Mouse (Mus musculus) neural tube, embryonic 12.5 days (tissue): ENCODE results near the gene Hmgn1. TPM values are rescaled to one million over a fixed set of nuclear protein-coding genes. Genes with fewer than 3 reads are reported as not detected.
A peak's percentile ranks its signal among the peaks of the same experiment; 100 is the strongest.

Experiments
- ATAC-seq: fragments of 200-750 bp; cut with Nextera tagmentation; 2 replicates; pipeline ENCODE4 v1.8.0; 2017; ENCODE audit warnings: low read depth, mild to moderate bottlenecking, moderate TSS enrichment, moderate library complexity; ENCODE audit not compliant: low FRiP score
- H3K27ac ChIP-seq: fragments of 300-500 bp; sonication (generic); 2 replicates; pipeline ENCODE4 v1.5.1; 2016
- H3K27me3 ChIP-seq: fragments of 300-500 bp; sonication (generic); replicated peaks from 2 replicates; pipeline ENCODE4 v1.6.1; 2016; ENCODE audit warnings: mild to moderate bottlenecking
- H3K36me3 ChIP-seq: fragments of 300-500 bp; sonication (generic); 2 replicates; pipeline ENCODE4 v1.6.1; 2016; ENCODE audit warnings: mild to moderate bottlenecking
- H3K4me1 ChIP-seq: fragments of 300-500 bp; sonication (generic); 2 replicates; pipeline ENCODE4 v1.6.1; 2016
- H3K4me2 ChIP-seq: fragments of 300-500 bp; sonication (generic); replicated peaks from 2 replicates; pipeline ENCODE4 v1.6.1; 2016; ENCODE audit warnings: mild to moderate bottlenecking
- H3K4me3 ChIP-seq: fragments of 300-500 bp; sonication (generic); 2 replicates; pipeline ENCODE4 v1.5.1; 2016
- H3K9ac ChIP-seq: fragments of 300-500 bp; sonication (generic); 2 replicates; pipeline ENCODE4 v1.6.1; 2016; ENCODE audit warnings: mild to moderate bottlenecking
- H3K9me3 ChIP-seq: fragments of 300-500 bp; sonication (generic); 2 replicates; pipeline ENCODE4 v1.6.1; 2016; ENCODE audit warnings: mild to moderate bottlenecking
- WGBS: fragments of 180-500 bp; shearing (Covaris S2); methylation state at CpG from one replicate; pipeline ENCODE4 v1.1.7; 2016; 5-methylcytosine and 5-hydroxymethylcytosine counted together
- polyA plus RNA-seq: library from polyadenylated mRNA; unstranded; fragments of >200 nt; fragmentation: Nextera tagmentation; extraction: Ambion mirVana; gene quantifications from 2 replicates; pipeline ENCODE4 v1.2.1, GENCODE M21; 2016

Gene Hmgn1
- polyA plus RNA-seq, 1 experiment from 2014 or later: 694 TPM

- peak overlapping the region; percentile 94; the same call in 1 of the 2 replicates for H3K27ac ChIP-seq
- H3K4me1 ChIP-seq: peaks cover 25% of the 10 kb centered on the region
- peak overlapping the region; percentile 97 for H3K4me3 ChIP-seq
- H3K9ac ChIP-seq: peak overlapping the region; percentile 99
- WGBS: 4% methylated on average over 20 of the region's 20 CpGs
- no peak for ATAC-seq
- peaks cover 22% of the 10 kb centered on the region for H3K36me3 ChIP-seq
- peak overlapping the region; percentile 66 for H3K4me2 ChIP-seq
- H3K27me3 ChIP-seq: no peaks in the 10 kb centered on the region
- H3K9me3 ChIP-seq: no peaks in the 10 kb centered on the region
Observed at GRCm38 (mm10) chr16:96083179-96083646, 44.3 kb downstream of the Hmgn1 start.

GRCm38 (mm10) chr16:96082301-96083178 lies 45.0 kb downstream of the Hmgn1 start, which contains the start of gene Brwd1:
Brwd1 (minus strand) TSS chr16:96082526.
- Histone ChIP-seq H3K36me3 (peaks cover 22% of the 10 kb centered on the region), H3K27ac (peak within 1 kb of the TSS; percentile 94), H3K9ac (peak within 1 kb of the TSS; percentile 99), H3K27me3 (no peaks in the 10 kb centered on the region), H3K4me3 (peak within 1 kb of the TSS; percentile 97), H3K4me2 (peak within 1 kb of the TSS; percentile 66), H3K4me1 (peaks cover 25% of the 10 kb centered on the region), H3K9me3 (no peaks in the 10 kb centered on the region)
- WGBS: under 1% methylated on average over 76 of the region's 107 CpGs
- peak; percentile 86 for ATAC-seq

GRCm38 (mm10) chr16:96081742-96082241 lies 45.7 kb downstream of the Hmgn1 start:
- Histone ChIP-seq H3K27me3 (no peaks in the 10 kb centered on the region), H3K9me3 (no peaks in the 10 kb centered on the region), H3K4me3 (peak overlapping the region; percentile 97), H3K36me3 (peaks cover 22% of the 10 kb centered on the region), H3K9ac (peak overlapping the region; percentile 99), H3K4me1 (peaks cover 25% of the 10 kb centered on the region), H3K4me2 (peak overlapping the region; percentile 66), H3K27ac (peak overlapping the region; percentile 94)
- WGBS: under 1% methylated on average over 65 of the region's 68 CpGs
- ATAC-seq: peak; percentile 51

- Histone ChIP-seq H3K4me2 (peak overlapping the region; percentile 66), H3K9me3 (no peaks in the 10 kb centered on the region), H3K27me3 (no peaks in the 10 kb centered on the region), H3K27ac (peak overlapping the region; percentile 94), H3K4me3 (peak overlapping the region; percentile 97), H3K9ac (peak overlapping the region; percentile 99), H3K36me3 (peaks cover 24% of the 10 kb centered on the region), H3K4me1 (peaks cover 25% of the 10 kb centered on the region)
- peak; percentile 84 for ATAC-seq
- 3% methylated on average over 27 of the region's 28 CpGs for WGBS
Observed at GRCm38 (mm10) chr16:96081331-96081730, 46.2 kb downstream of the Hmgn1 start.

GRCm38 (mm10) chr16:96080524-96080923 lies 47.0 kb downstream of the Hmgn1 start:
- ATAC-seq: no peak
- Histone ChIP-seq H3K36me3 (peaks cover 32% of the 10 kb centered on the region), H3K27ac (no peak overlapping the region), H3K4me2 (peak overlapping the region; percentile 66), H3K9ac (no peak overlapping the region), H3K4me3 (peak overlapping the region; percentile 97; the same call in 1 of the 2 replicates), H3K4me1 (peaks cover 25% of the 10 kb centered on the region), H3K9me3 (no peaks in the 10 kb centered on the region), H3K27me3 (no peaks in the 10 kb centered on the region)
- WGBS: 90% methylated on average over 7 of the region's 7 CpGs

Other genes with a start within 250 kb of the Hmgn1 start
- gene Psmg1, start 136.8 kb downstream of the Hmgn1 start, polyA plus RNA-seq: 72.1 and 72.5 TPM in 2 replicates
- gene Brwd1, start 45.2 kb downstream of the Hmgn1 start, polyA plus RNA-seq: 219 and 234 TPM in 2 replicates
- 120 and 123 TPM in 2 replicates for gene Wrb, start 17.7 kb upstream of the Hmgn1 start, polyA plus RNA-seq
- gene Lca5l, start 64.5 kb upstream of the Hmgn1 start, polyA plus RNA-seq: 1.6 and 1.7 TPM in 2 replicates
- 2.5 and 4.6 TPM in 2 replicates for gene Sh3bgr, start 72.7 kb upstream of the Hmgn1 start, polyA plus RNA-seq
- gene B3galt5, start 108.1 kb upstream of the Hmgn1 start, polyA plus RNA-seq: 1.0 TPM in 2 replicates